In genomic region chr7:142409603-142410002, GRCm38 (mm10) we compare ENCODE assay signal across 22 mouse cellular contexts. TPM values are rescaled to one million over a fixed set of nuclear protein-coding genes. Genes with fewer than 3 reads are reported as not detected.
"Had no signal": no experiment of that assay in that cellular context is flagged by ENCODE, and none has a peak within 500 bp of the region (broad histone marks: within the 10 kb centered on the region; RNA-seq: fewer than 3 reads in every experiment).

No protein-coding gene starts in this region.

- H3K9ac ChIP-seq: neural tube, embryonic 12.5 days; neural tube, embryonic 13.5 days; neural tube, embryonic 15.5 days; stomach, embryonic 15.5 days had no signal

- H3K27ac ChIP-seq: neural tube, embryonic 12.5 days; neural tube, embryonic 13.5 days; neural tube, embryonic 15.5 days; stomach, embryonic 15.5 days had no signal

- H3K9me3 ChIP-seq: neural tube, embryonic 12.5 days; neural tube, embryonic 13.5 days; neural tube, embryonic 15.5 days; stomach, embryonic 15.5 days had no signal

- DNase-seq: retina, postnatal 1 day; right cerebral cortex, adult 18-20 months; right cerebral cortex, postnatal 14 days; right cerebral cortex, postnatal 25 days; right cerebral cortex, postnatal 4 days; spleen, adult 18-20 months; thymus, adult 18-20 months; thymus, adult 2 months; thymus, postnatal 14 days; thymus, postnatal 25 days; thymus, postnatal 36 days; thymus, postnatal 4 days had no signal

- H3K4me3 ChIP-seq: neural tube, embryonic 12.5 days; neural tube, embryonic 13.5 days; neural tube, embryonic 15.5 days; stomach, embryonic 15.5 days had no signal

- H3K4me2 ChIP-seq: neural tube, embryonic 12.5 days; neural tube, embryonic 13.5 days; neural tube, embryonic 15.5 days; stomach, embryonic 15.5 days had no signal

- H3K36me3 ChIP-seq: neural tube, embryonic 12.5 days; neural tube, embryonic 13.5 days; neural tube, embryonic 15.5 days; stomach, embryonic 15.5 days had no signal

- H3K27me3 ChIP-seq: neural tube, embryonic 12.5 days; neural tube, embryonic 13.5 days; neural tube, embryonic 15.5 days; stomach, embryonic 15.5 days had no signal

- H3K4me1 ChIP-seq: neural tube, embryonic 12.5 days; neural tube, embryonic 13.5 days; neural tube, embryonic 15.5 days; stomach, embryonic 15.5 days had no signal

RNA-seq across cellular contexts. Expression of gene Syt8, which starts 25.0 kb away (rescaled TPM):
- polyA plus RNA-seq: neural tube, embryonic 11.5 days; neural tube, embryonic 13.5 days; neural tube, embryonic 14.5 days had no signal

RNA-seq across cellular contexts. Expression of gene Gm49369, which starts 27.1 kb away (rescaled TPM):
- polyA plus RNA-seq: neural tube, embryonic 11.5 days; neural tube, embryonic 15.5 days; small intestine, adult 2 months; spleen, adult 2 months; stomach, embryonic 14.5 days; testis, adult 2 months had no signal

RNA-seq across cellular contexts. Expression of gene Tnni2, which starts 32.0 kb away (rescaled TPM):
- polyA plus RNA-seq: testis, adult 2 months had no signal

RNA-seq across cellular contexts. Expression of gene Ifitm10, which starts 36.0 kb away (rescaled TPM):
- polyA plus RNA-seq: neural tube, embryonic 11.5 days; testis, adult 2 months had no signal
